Mouse (Mus musculus) CH12.LX (cell line): Measurements from ENCODE around the gene Msn. TPM values are rescaled to one million over a fixed set of nuclear protein-coding genes. Genes with fewer than 3 reads are reported as not detected.
A peak's percentile ranks its signal among the peaks of the same experiment; 100 is the strongest.

ENCODE experiments used
- DNase-seq: peaks from one replicate; pipeline ENCODE4 v3.0.0-alpha.2; 2013; ENCODE audit errors: extremely low read depth
- H3K27ac ChIP-seq: 2 replicates; pipeline ENCODE4 v1.5.1; 2012; ENCODE audit warnings: low read depth, mild to moderate bottlenecking, control low read depth, moderate library complexity; ENCODE audit not compliant: insufficient read depth
- H3K27me3 ChIP-seq: replicated peaks from 2 replicates; pipeline ENCODE3; 2012; ENCODE audit warnings: inconsistent platforms
- H3K36me3 ChIP-seq, 2 experiments: replicated peaks in 1 of 2; 2 replicates each; pipeline versions ENCODE3 to v1.6.1; 2012; ENCODE audit warnings: inconsistent platforms in 1 of 2, low read length in 1 of 2, mild to moderate bottlenecking in 1 of 2, mixed read lengths in 1 of 2, moderate library complexity in 1 of 2; ENCODE audit not compliant: control insufficient read depth in 1 of 2, insufficient read depth in 1 of 2
- H3K4me1 ChIP-seq, 2 experiments: 2 replicates each; pipeline ENCODE4 v1.6.1; 2012; ENCODE audit warnings: inconsistent platforms in 1 of 2, moderate library complexity in 1 of 2; ENCODE audit not compliant: insufficient read depth in 2 of 2, control insufficient read depth in 1 of 2
- H3K4me2 ChIP-seq: 2 replicates; pipeline ENCODE4 v1.6.1; 2012; ENCODE audit warnings: low read depth, mild to moderate bottlenecking, control low read depth; ENCODE audit not compliant: poor library complexity, insufficient read depth, severe bottlenecking
- H3K4me3 ChIP-seq, 3 experiments: fragments of 150-350 bp in 1 of 3; sonication (generic) in 1 of 3; replicated peaks in 1 of 3; 2 replicates each; pipeline versions ENCODE3 to v1.5.1; 2011 to 2012; ENCODE audit warnings: low read depth in 2 of 3, low read length in 2 of 3, mild to moderate bottlenecking in 2 of 3, moderate library complexity in 2 of 3, control low read depth in 1 of 3, improper control_type of control experiment in 1 of 3, inconsistent platforms in 1 of 3, mixed read lengths in 1 of 3; ENCODE audit not compliant: poor library complexity in 1 of 3
- H3K79me2 ChIP-seq: replicated peaks from 2 replicates; pipeline ENCODE4 v1.6.1; 2012; ENCODE audit warnings: mild to moderate bottlenecking, moderate library complexity; ENCODE audit not compliant: control insufficient read depth, poor library complexity, insufficient read depth, severe bottlenecking; ENCODE audit errors: extremely low read depth
- H3K9ac ChIP-seq: 2 replicates; pipeline ENCODE4 v1.6.1; 2012; ENCODE audit warnings: low read depth, mild to moderate bottlenecking, control low read depth, moderate library complexity; ENCODE audit not compliant: insufficient read depth
- H3K9me3 ChIP-seq: replicated peaks from 2 replicates; pipeline ENCODE3; 2012; ENCODE audit warnings: low read length, inconsistent platforms, mixed read lengths
- BHLHE40 ChIP-seq: IDR thresholded peaks from 2 replicates; pipeline ENCODE4 v1.6.1; 2011; ENCODE audit warnings: mild to moderate bottlenecking, low read depth, low read length, improper control_type of control experiment
- CHD1 ChIP-seq: IDR thresholded peaks from 2 replicates; pipeline ENCODE4 v1.6.1; 2012; ENCODE audit warnings: low read depth, low read length, improper control_type of control experiment, inconsistent platforms
- CHD2 ChIP-seq: IDR thresholded peaks from 2 replicates; pipeline ENCODE4 v1.6.1; 2011; ENCODE audit warnings: low read length, improper control_type of control experiment
- CTCF ChIP-seq, 2 experiments: IDR thresholded peaks in 1 of 2; conservative IDR thresholded peaks in 1 of 2; 2 replicates each; pipeline ENCODE4 v1.5.1; 2011 to 2012; ENCODE audit warnings: low read depth in 2 of 2, low read length in 2 of 2, improper control_type of control experiment in 1 of 2, inconsistent platforms in 1 of 2, mild to moderate bottlenecking in 1 of 2, moderate library complexity in 1 of 2
- EP300 ChIP-seq: IDR thresholded peaks from 2 replicates; pipeline ENCODE4 v1.6.1; 2011; ENCODE audit warnings: low read length, improper control_type of control experiment
- ETS1 ChIP-seq: conservative IDR thresholded peaks from 2 replicates; pipeline ENCODE4 v1.6.1; 2012; ENCODE audit warnings: low read depth, mild to moderate bottlenecking, inconsistent platforms, low read length, improper control_type of control experiment, moderate library complexity
- GABPA ChIP-seq: IDR thresholded peaks from 2 replicates; pipeline ENCODE4 v1.6.1; 2012; ENCODE audit warnings: low read depth, low read length, improper control_type of control experiment, inconsistent platforms; ENCODE audit not compliant: insufficient replicate concordance
- HCFC1 ChIP-seq: IDR thresholded peaks from 2 replicates; pipeline ENCODE4 v1.6.1; 2012; ENCODE audit warnings: low read depth, mild to moderate bottlenecking, inconsistent platforms, low read length, improper control_type of control experiment
- JUN ChIP-seq: IDR thresholded peaks from 2 replicates; pipeline ENCODE4 v1.6.1; 2011; ENCODE audit warnings: low read depth, mild to moderate bottlenecking, low read length, improper control_type of control experiment, moderate library complexity; ENCODE audit not compliant: insufficient read depth
- MAFK ChIP-seq: IDR thresholded peaks from 2 replicates; pipeline ENCODE4 v1.6.1; 2011; ENCODE audit warnings: low read length, improper control_type of control experiment; ENCODE audit not compliant: insufficient replicate concordance
- MAX ChIP-seq: IDR thresholded peaks from 2 replicates; pipeline ENCODE4 v1.6.1; 2011; ENCODE audit warnings: low read length, improper control_type of control experiment
- MEF2A ChIP-seq: IDR thresholded peaks from 2 replicates; pipeline ENCODE4 v1.6.1; 2014; ENCODE audit warnings: low read depth, mild to moderate bottlenecking, inconsistent platforms, low read length, improper control_type of control experiment, borderline replicate concordance
- MXI1 ChIP-seq: IDR thresholded peaks from 2 replicates; pipeline ENCODE4 v1.6.1; 2011; ENCODE audit warnings: mild to moderate bottlenecking, low read depth, low read length, improper control_type of control experiment
- MYC ChIP-seq: IDR thresholded peaks from 2 replicates; pipeline ENCODE4 v1.6.1; 2011; ENCODE audit warnings: low read depth, mild to moderate bottlenecking, improper control_type of control experiment, low read length
- RAD21 ChIP-seq: IDR thresholded peaks from 2 replicates; pipeline ENCODE4 v1.6.1; 2011; ENCODE audit warnings: low read depth, mild to moderate bottlenecking, low read length, improper control_type of control experiment, moderate library complexity
- RCOR1 ChIP-seq: conservative IDR thresholded peaks from 2 replicates; pipeline ENCODE4 v1.6.1; 2012; ENCODE audit warnings: low read depth, mild to moderate bottlenecking, inconsistent platforms, low read length, improper control_type of control experiment
- SIN3A ChIP-seq: IDR thresholded peaks from 2 replicates; pipeline ENCODE4 v1.6.1; 2012; ENCODE audit warnings: low read length, improper control_type of control experiment, inconsistent platforms
- TCF12 ChIP-seq: IDR thresholded peaks from 2 replicates; pipeline ENCODE4 v1.6.1; 2014; ENCODE audit warnings: low read depth, mild to moderate bottlenecking, inconsistent platforms, low read length, improper control_type of control experiment
- UBTF ChIP-seq: IDR thresholded peaks from 2 replicates; pipeline ENCODE4 v1.6.1; 2012; ENCODE audit warnings: low read depth, mild to moderate bottlenecking, inconsistent platforms, low read length, improper control_type of control experiment, moderate library complexity
- USF1 ChIP-seq: IDR thresholded peaks from 2 replicates; pipeline ENCODE4 v1.6.1; 2014; ENCODE audit warnings: low read depth, mild to moderate bottlenecking, inconsistent platforms, low read length, improper control_type of control experiment
- ZC3H11A ChIP-seq: IDR thresholded peaks from 2 replicates; pipeline ENCODE4 v1.6.1; 2012; ENCODE audit warnings: low read depth, mild to moderate bottlenecking, inconsistent platforms, low read length, improper control_type of control experiment
- ZNF384 ChIP-seq: IDR thresholded peaks from 2 replicates; pipeline ENCODE4 v1.6.1; 2012; ENCODE audit warnings: low read depth, low read length, improper control_type of control experiment, inconsistent platforms
- dilution Hi-C: fragments of 300-500 bp; cut with MboI; formaldehyde crosslinking; loops from 2 replicates; pipeline ENCODE4 v1.14.3; 2020; ENCODE audit warnings: low sequenced_read_pairs; ENCODE audit not compliant: extremely low pct_unique_long_range_greater_than_20kb, extremely low pct_ligation_motif_present
- in situ Hi-C: fragments of 300-500 bp; cut with MboI; formaldehyde crosslinking; loops from 3 replicates; pipeline ENCODE4 v1.14.3; 2019; ENCODE audit warnings: low sequenced_read_pairs, low pct_ligation_motif_present, low pct_unique_long_range_greater_than_20kb, mixed read lengths
- polyA plus RNA-seq: library from polyadenylated mRNA; unstranded; fragments of >175 nt; gene quantifications from 2 replicates; pipeline ENCODE4 v1.2.1, GENCODE M21; 2012; ENCODE audit warnings: low read depth; ENCODE audit not compliant: insufficient read length
- total RNA-seq, 2 experiments: library from RNA; depleted of rRNA; stranded (reverse); fragments of 300-350 nt in 1 of 2; fragments of >200 nt in 1 of 2; gene quantifications; 2 replicates each; pipeline ENCODE4 v1.2.3; 2012 to 2014

The Msn gene
- total and polyA plus RNA-seq, 3 experiments = 55.1 to 315 (median 56.2) TPM

DNA sequence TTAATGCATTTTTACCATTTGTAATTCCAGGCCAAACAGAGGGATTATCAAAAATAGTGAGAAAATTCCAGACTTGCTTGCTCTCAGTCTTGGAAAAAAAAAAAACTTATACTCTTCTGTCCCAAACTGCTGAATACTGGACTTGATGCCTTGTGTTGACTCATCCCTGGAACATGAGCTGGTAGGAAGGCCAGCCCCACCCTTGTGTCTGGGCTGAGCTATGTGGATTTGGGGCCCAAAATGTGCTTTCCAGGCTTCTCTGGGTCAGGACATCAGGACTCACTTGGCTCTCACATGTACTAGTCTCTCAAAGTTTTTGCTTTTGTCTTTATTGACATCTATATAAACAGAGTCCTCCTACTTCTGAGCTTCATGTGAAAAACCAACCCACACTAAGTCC is 18.1 kb upstream of the Msn start:
- in situ Hi-C loops = no loop called here
- no peak overlapping the region for H3K4me2 ChIP-seq
- dilution Hi-C loops = no loop called here

DNA sequence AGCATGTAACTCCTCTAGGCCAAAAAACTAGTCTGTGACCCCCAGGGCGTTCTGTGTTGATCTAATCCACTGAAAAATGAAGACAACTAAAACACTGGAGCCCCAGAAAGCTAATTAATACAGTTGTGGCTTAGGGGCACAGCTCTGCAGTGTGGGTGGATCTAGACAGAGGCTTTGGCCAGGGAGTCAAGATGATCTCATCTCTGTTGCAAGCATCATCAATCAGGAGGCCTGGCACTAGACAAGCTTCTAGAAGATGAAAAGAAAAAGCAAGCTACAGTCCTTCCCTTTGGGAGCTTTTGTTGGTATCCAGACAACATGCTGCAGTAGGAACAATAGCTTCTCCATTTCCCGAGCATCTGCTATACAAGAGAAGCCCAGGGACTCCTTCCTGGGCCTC is 9.6 kb upstream of the Msn start:
- no peak overlapping the region for H3K9ac ChIP-seq

More for the DNA sequence above, 18.1 kb upstream of the Msn start:
- TF ChIP-seq HCFC1 = no peak
- no peak for TF ChIP-seq MEF2A
- no peak for TF ChIP-seq MYC
- TF ChIP-seq ZC3H11A = no peak
- no peak for TF ChIP-seq JUN
- TF ChIP-seq MXI1 = no peak
- TF ChIP-seq SIN3A = no peak
- TF ChIP-seq EP300 = no peak
- TF ChIP-seq CTCF (conservative IDR thresholded peaks at IDR 0.05 in 1 of 2, IDR thresholded peaks at IDR 0.05 in 1 of 2; ENCODE audit: low read depth in 2 of 2, low read length in 2 of 2) = no peak
- no peak for TF ChIP-seq ZNF384
- no peak for TF ChIP-seq RCOR1
- no peak for TF ChIP-seq USF1
- TF ChIP-seq RAD21 = no peak
- TF ChIP-seq GABPA = no peak
- TF ChIP-seq CHD2 = no peak
- TF ChIP-seq CHD1 = no peak
- TF ChIP-seq MAX = no peak
- no peak for TF ChIP-seq MAFK
- no peak for TF ChIP-seq UBTF
- TF ChIP-seq ETS1 = no peak
- TF ChIP-seq, all 38 proteins: peak for 0
- H3K36me3 ChIP-seq = no peaks in the 10 kb centered on the region
- H3K27ac ChIP-seq = no peak overlapping the region
- H3K9ac ChIP-seq = no peak overlapping the region
- no peak overlapping the region for H3K4me3 ChIP-seq
- no peak for DNase-seq
- no peaks in the 10 kb centered on the region for H3K79me2 ChIP-seq
- no peaks in the 10 kb centered on the region for H3K9me3 ChIP-seq
- no peaks in the 10 kb centered on the region for H3K27me3 ChIP-seq
- H3K4me1 ChIP-seq = no peaks in the 10 kb centered on the region

More for the DNA sequence above, 9.6 kb upstream of the Msn start:
- H3K4me1 ChIP-seq = no peaks in the 10 kb centered on the region
- dilution Hi-C loops = no loop called here
- peak overlapping the region; percentile 13; the same call in 1 of the 2 replicates for H3K4me2 ChIP-seq
- no peak overlapping the region for H3K4me3 ChIP-seq
- H3K27me3 ChIP-seq = no peaks in the 10 kb centered on the region
- H3K36me3 ChIP-seq = no peaks in the 10 kb centered on the region
- H3K9me3 ChIP-seq = no peaks in the 10 kb centered on the region
- no peak overlapping the region for H3K27ac ChIP-seq
- no peaks in the 10 kb centered on the region for H3K79me2 ChIP-seq
- TF ChIP-seq TCF12 = no peak
- no peak for TF ChIP-seq BHLHE40
- TF ChIP-seq EP300 = no peak
- TF ChIP-seq, all 38 proteins: peak for 0
- in situ Hi-C loops = no loop called here
- no peak for DNase-seq
